7 mouse cellular contexts compared by ENCODE assay signal in the genomic region with DNA sequence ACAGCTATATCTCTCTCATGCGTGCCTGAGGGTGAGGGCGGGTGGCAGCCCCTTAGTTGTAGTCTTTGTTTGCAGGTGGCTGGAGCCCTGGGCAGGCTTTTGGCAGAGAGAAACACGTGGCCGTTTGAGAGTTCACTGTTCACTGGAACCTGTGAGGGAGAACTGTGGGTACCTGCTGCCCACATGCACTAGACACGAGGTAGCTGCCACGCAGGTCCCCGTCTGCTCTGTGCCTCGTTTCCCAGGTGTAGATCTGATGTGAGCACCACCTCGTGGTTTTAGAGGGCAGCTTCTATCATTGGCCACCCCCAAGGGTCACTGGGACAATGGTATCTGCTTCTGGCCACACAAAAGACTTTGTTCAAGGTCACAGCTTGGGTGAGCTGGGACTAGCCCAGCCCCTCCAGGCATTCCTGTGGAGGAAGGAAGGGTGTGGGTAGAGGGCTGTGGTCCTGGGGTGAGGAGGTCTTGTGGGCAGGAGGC.
DNase-seq lines count a peak whose midpoint lies in the region; ATAC-seq and TF ChIP-seq lines count a peak whose summit lies in the region.

No protein-coding gene starts in this region.

- ATAC-seq in common myeloid progenitor, adult 5-6 weeks (replicated peaks; ENCODE audit: low read depth, poor library complexity, severe bottlenecking): peak; percentile 27
- ATAC-seq in hindbrain, embryonic 11.5 days (ENCODE audit: low FRiP score): peak; percentile 18
- no peak for ATAC-seq in limb, embryonic 14.5 days (ENCODE audit: low FRiP score, low read depth)
- no peak for ATAC-seq in neural tube, embryonic 15.5 days (ENCODE audit: low FRiP score)

- peak; percentile 17 for TF ChIP-seq CTCF in ES-Bruce4 (IDR thresholded peaks at IDR 0.05; ENCODE audit: low read depth, low read length)

- peak; percentile 54 for DNase-seq in hindbrain, embryonic 11.5 days (ENCODE audit: low spot score)
- DNase-seq in limb, embryonic 14.5 days (ENCODE audit: low spot score): no peak
- no peak for DNase-seq in right cerebral cortex, postnatal 14 days
- no peak for DNase-seq in thymus, postnatal 10 days (ENCODE audit: low spot score in 2 of 2)

- H3K9me3 ChIP-seq in ES-Bruce4 (replicated peaks; ENCODE audit: control insufficient read depth, insufficient read depth, low read length, poor library complexity, severe bottlenecking): no peaks in the 10 kb centered on the region
- H3K9me3 ChIP-seq in hindbrain, embryonic 11.5 days (ENCODE audit: control insufficient read depth, low read length): no peaks in the 10 kb centered on the region
- H3K9me3 ChIP-seq in limb, embryonic 14.5 days (ENCODE audit: control insufficient read depth, low read length): no peaks in the 10 kb centered on the region
- no peaks in the 10 kb centered on the region for H3K9me3 ChIP-seq in neural tube, embryonic 15.5 days (replicated peaks)

- no peak for TF ChIP-seq POLR2A in ES-Bruce4 (IDR thresholded peaks at IDR 0.05; ENCODE audit: insufficient read depth, low read length)
- no peak for TF ChIP-seq POLR2A in limb, embryonic 14.5 days (IDR thresholded peaks at IDR 0.05; ENCODE audit: borderline replicate concordance, extremely low read depth, insufficient read depth, insufficient read length)

- no peaks in the 10 kb centered on the region for H3K36me3 ChIP-seq in ES-Bruce4 (ENCODE audit: control insufficient read depth, insufficient read depth, low read length, poor library complexity, severe bottlenecking)
- H3K36me3 ChIP-seq in hindbrain, embryonic 11.5 days (ENCODE audit: control insufficient read depth, insufficient read depth, low read length): no peaks in the 10 kb centered on the region
- no peaks in the 10 kb centered on the region for H3K36me3 ChIP-seq in limb, embryonic 14.5 days (ENCODE audit: control insufficient read depth, insufficient read depth, low read length)
- H3K36me3 ChIP-seq in neural tube, embryonic 15.5 days: no peaks in the 10 kb centered on the region

- H3K4me3 ChIP-seq in ES-Bruce4 (ENCODE audit: low read depth, low read length): peak overlapping the region; percentile 38
- H3K4me3 ChIP-seq in hindbrain, embryonic 11.5 days (ENCODE audit: low read depth, low read length): peak overlapping the region; percentile 6; the same call in 1 of the 2 replicates
- peak overlapping the region; percentile 30 for H3K4me3 ChIP-seq in limb, embryonic 14.5 days (replicated peaks; ENCODE audit: low read length)
- 0 out of 2 replicates have a peak overlapping the region, but pooled peaks have one; percentile 5 for H3K4me3 ChIP-seq in neural tube, embryonic 15.5 days (replicated peaks)

- peaks cover 5% of the 10 kb centered on the region for H3K4me1 ChIP-seq in ES-Bruce4 (ENCODE audit: control insufficient read depth, insufficient read depth, low read length)
- peaks cover 29% of the 10 kb centered on the region for H3K4me1 ChIP-seq in hindbrain, embryonic 11.5 days (replicated peaks; ENCODE audit: control insufficient read depth, insufficient read depth, low read length)
- H3K4me1 ChIP-seq in limb, embryonic 14.5 days (ENCODE audit: control insufficient read depth, insufficient read depth, low read length): peaks cover 13% of the 10 kb centered on the region; the same call in 1 of the 2 replicates
- peaks cover 47% of the 10 kb centered on the region for H3K4me1 ChIP-seq in neural tube, embryonic 15.5 days

- 0 out of 2 replicates have a peak, but pooled peaks have one; percentile 6 for TF ChIP-seq EP300 in ES-Bruce4 (IDR thresholded peaks at IDR 0.05; ENCODE audit: insufficient read depth, low read depth, low read length)

- 5% methylated on average over 9 of the region's 9 CpGs for WGBS in hindbrain, embryonic 11.5 days
- WGBS in limb, embryonic 14.5 days: 11% methylated on average over 9 of the region's 9 CpGs
- WGBS in neural tube, embryonic 15.5 days: 10% methylated on average over 9 of the region's 9 CpGs

- no peak overlapping the region for H3K9ac ChIP-seq in ES-Bruce4 (ENCODE audit: low read depth, poor library complexity, severe bottlenecking)
- peak overlapping the region; percentile 55 for H3K9ac ChIP-seq in hindbrain, embryonic 11.5 days (ENCODE audit: low read depth, low read length)
- H3K9ac ChIP-seq in limb, embryonic 14.5 days (ENCODE audit: low read depth, low read length, severe bottlenecking): peak overlapping the region; percentile 31; the same call in 1 of the 2 replicates
- no peak overlapping the region for H3K9ac ChIP-seq in neural tube, embryonic 15.5 days (replicated peaks)

- peak overlapping the region; percentile 38 for H3K4me2 ChIP-seq in hindbrain, embryonic 11.5 days (replicated peaks; ENCODE audit: low read depth, low read length)
- H3K4me2 ChIP-seq in limb, embryonic 14.5 days (replicated peaks; ENCODE audit: low read depth, low read length, severe bottlenecking): peak overlapping the region; percentile 49
- peak overlapping the region; percentile 32; the same call in 1 of the 2 replicates for H3K4me2 ChIP-seq in neural tube, embryonic 15.5 days

- H3K27me3 ChIP-seq in ES-Bruce4 (ENCODE audit: control insufficient read depth, insufficient read depth, low read length, poor library complexity, severe bottlenecking): no peaks in the 10 kb centered on the region
- H3K27me3 ChIP-seq in hindbrain, embryonic 11.5 days (ENCODE audit: control insufficient read depth, insufficient read depth, low read length): peaks cover 4% of the 10 kb centered on the region; the same call in 1 of the 2 replicates
- no peaks in the 10 kb centered on the region for H3K27me3 ChIP-seq in limb, embryonic 14.5 days (ENCODE audit: control insufficient read depth, insufficient read depth, low read length)
- H3K27me3 ChIP-seq in neural tube, embryonic 15.5 days (replicated peaks): peaks cover 27% of the 10 kb centered on the region

- H3K27ac ChIP-seq in ES-Bruce4 (ENCODE audit: insufficient read depth, low read length): no peak overlapping the region
- peak overlapping the region; percentile 80 for H3K27ac ChIP-seq in hindbrain, embryonic 11.5 days (ENCODE audit: low read depth, low read length)
- no peak overlapping the region; the same call in 1 of the 2 replicates for H3K27ac ChIP-seq in limb, embryonic 14.5 days (replicated peaks; ENCODE audit: low read depth, low read length)
- H3K27ac ChIP-seq in neural tube, embryonic 15.5 days (replicated peaks): no peak overlapping the region

Comparison
In these comparisons a context has a peak if more than half of its experiments do, and no peak if none do; other contexts are left out.
1. H3K9ac ChIP-seq: peak in hindbrain, embryonic 11.5 days (single experiment) and limb, embryonic 14.5 days (single experiment); none in ES-Bruce4 (single experiment) and neural tube, embryonic 15.5 days (single experiment).
2. ATAC-seq: peak in common myeloid progenitor, adult 5-6 weeks (single experiment) and hindbrain, embryonic 11.5 days (single experiment); none in limb, embryonic 14.5 days (single experiment) and neural tube, embryonic 15.5 days (single experiment).
3. Peak in every context shown above with its lines, with median percentiles within 50 percentile points of each other: H3K4me3 ChIP-seq and H3K4me2 ChIP-seq.